Mouse (Mus musculus): ENCODE measurements at regions not wholly inside any gene's neighbourhood (a gene's known extent, or its start where the extent isn't known, plus 50 kb on each side); places are given as distances from the start of the nearest gene placed in this dataset.

- DNase-seq (ENCODE audit: low spot score), result no peak
- Histone ChIP-seq H3K36me3 (ENCODE audit: insufficient read depth, low read length) (no peaks in the 10 kb centered on the region), H3K4me1 (ENCODE audit: insufficient read depth, low read length) (no peaks in the 10 kb centered on the region), H3K9me3 (ENCODE audit: low read length) (no peaks in the 10 kb centered on the region), H3K27ac (no peak overlapping the region), H3K27me3 (ENCODE audit: insufficient read depth, low read length) (no peaks in the 10 kb centered on the region), H3K4me2 (ENCODE audit: low read depth, low read length) (no peak overlapping the region), H3K9ac (replicated peaks; ENCODE audit: low read length) (no peak overlapping the region), H3K4me3 (ENCODE audit: low read length) (no peak overlapping the region)
- no peak for ATAC-seq
- TF ChIP-seq CTCF (IDR thresholded peaks at IDR 0.05; ENCODE audit: low read depth), result no peak
- WGBS, result 76% methylated on average over 4 of the region's 4 CpGs
Measured at GRCm38 (mm10) chr16:93204601-93205000, 378.7 kb upstream of the Runx1 start.

GRCm38 (mm10) chr16:93202591-93202990 lies 376.6 kb upstream of the Runx1 start:
- H3K9ac ChIP-seq (replicated peaks; ENCODE audit: low read length), result no peak overlapping the region
- H3K27me3 ChIP-seq (ENCODE audit: insufficient read depth, low read length), result no peaks in the 10 kb centered on the region
- no peaks in the 10 kb centered on the region for H3K36me3 ChIP-seq (ENCODE audit: insufficient read depth, low read length)
- H3K9me3 ChIP-seq (ENCODE audit: low read length), result no peaks in the 10 kb centered on the region
- no peak overlapping the region for H3K27ac ChIP-seq
- TF ChIP-seq CTCF (IDR thresholded peaks at IDR 0.05; ENCODE audit: low read depth), result no peak
- H3K4me2 ChIP-seq (ENCODE audit: low read depth, low read length), result no peak overlapping the region
- ATAC-seq (no peak), DNase-seq (ENCODE audit: low spot score) (no peak)
- H3K4me3 ChIP-seq (ENCODE audit: low read length), result no peak overlapping the region
- H3K4me1 ChIP-seq (ENCODE audit: insufficient read depth, low read length), result no peaks in the 10 kb centered on the region

DNA sequence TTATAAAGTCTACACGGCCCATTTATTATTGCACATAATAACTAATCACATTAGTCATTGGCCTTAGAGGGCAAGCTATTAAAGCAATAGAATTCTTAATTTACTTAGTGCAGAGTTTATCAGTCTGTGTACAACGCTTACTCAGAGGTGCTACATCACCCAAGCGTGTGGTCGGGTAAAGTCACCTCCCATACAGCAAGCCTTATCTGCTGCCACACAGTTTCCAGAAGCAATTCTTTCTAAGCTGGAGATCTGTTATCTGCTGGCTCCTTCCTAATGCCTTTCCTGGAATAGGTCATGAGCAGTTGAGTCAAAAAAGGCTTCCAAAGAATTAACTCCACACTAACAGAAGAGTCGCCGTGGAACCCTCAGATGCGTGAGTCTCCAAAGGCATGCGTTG lies 371.4 kb upstream of the Runx1 start:
- H3K4me2 ChIP-seq (ENCODE audit: low read depth, low read length), result no peak overlapping the region
- ATAC-seq (no peak), DNase-seq (ENCODE audit: low spot score) (no peak)
- no peak overlapping the region for H3K27ac ChIP-seq
- no peak for TF ChIP-seq CTCF (IDR thresholded peaks at IDR 0.05; ENCODE audit: low read depth)
- H3K4me1 ChIP-seq (ENCODE audit: insufficient read depth, low read length), result no peaks in the 10 kb centered on the region
- WGBS, result 87% methylated on average over 8 of the region's 8 CpGs
- no peak overlapping the region for H3K9ac ChIP-seq (replicated peaks; ENCODE audit: low read length)
- H3K27me3 ChIP-seq (ENCODE audit: insufficient read depth, low read length), result no peaks in the 10 kb centered on the region
- H3K4me3 ChIP-seq (ENCODE audit: low read length), result no peak overlapping the region
- H3K9me3 ChIP-seq (ENCODE audit: low read length), result no peaks in the 10 kb centered on the region
- H3K36me3 ChIP-seq (ENCODE audit: insufficient read depth, low read length), result no peaks in the 10 kb centered on the region

DNA sequence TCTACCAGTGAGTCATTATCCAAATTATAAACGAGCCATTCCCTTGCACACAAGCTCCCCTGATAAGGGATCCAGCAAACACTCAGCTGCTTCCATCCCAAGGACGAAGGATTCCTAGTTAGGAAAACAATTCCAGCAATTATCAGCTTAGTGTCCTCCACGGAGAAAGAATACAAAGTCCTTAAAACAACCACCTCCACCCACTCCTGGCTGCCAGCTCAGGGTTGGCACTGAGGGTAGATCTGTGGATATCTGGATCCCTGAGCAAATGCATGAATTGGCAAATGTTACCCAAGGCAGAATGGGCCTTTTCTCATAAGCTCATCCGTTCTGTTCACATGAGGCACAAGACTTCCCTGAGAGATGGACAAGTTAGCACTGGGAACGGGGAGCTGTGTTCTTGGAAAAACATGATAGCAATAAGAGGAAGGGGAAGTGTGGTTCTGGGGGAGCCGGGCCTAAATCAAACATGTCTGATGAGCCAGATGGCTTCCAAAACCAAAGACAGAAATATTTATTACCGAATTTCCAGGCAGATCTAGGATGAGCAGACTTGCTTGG lies 368.1 kb upstream of the Runx1 start:
- ATAC-seq, result no peak
- no peak for DNase-seq (ENCODE audit: low spot score)
- Histone ChIP-seq H3K27ac (no peak overlapping the region), H3K36me3 (ENCODE audit: insufficient read depth, low read length) (no peaks in the 10 kb centered on the region), H3K4me3 (ENCODE audit: low read length) (no peak overlapping the region), H3K4me2 (ENCODE audit: low read depth, low read length) (no peak overlapping the region), H3K9me3 (ENCODE audit: low read length) (no peaks in the 10 kb centered on the region), H3K4me1 (ENCODE audit: insufficient read depth, low read length) (no peaks in the 10 kb centered on the region), H3K9ac (replicated peaks; ENCODE audit: low read length) (no peak overlapping the region), H3K27me3 (ENCODE audit: insufficient read depth, low read length) (no peaks in the 10 kb centered on the region)
- 77% methylated on average over 7 of the region's 7 CpGs for WGBS
- TF ChIP-seq CTCF (IDR thresholded peaks at IDR 0.05; ENCODE audit: low read depth), result no peak

GRCm38 (mm10) chr16:93193263-93193662 lies 367.3 kb upstream of the Runx1 start:
- no peak for DNase-seq (ENCODE audit: low spot score)
- no peak overlapping the region for H3K9ac ChIP-seq (replicated peaks; ENCODE audit: low read length)
- H3K9me3 ChIP-seq (ENCODE audit: low read length), result no peaks in the 10 kb centered on the region
- H3K36me3 ChIP-seq (ENCODE audit: insufficient read depth, low read length), result no peaks in the 10 kb centered on the region
- no peak overlapping the region for H3K4me3 ChIP-seq (ENCODE audit: low read length)
- H3K4me1 ChIP-seq (ENCODE audit: insufficient read depth, low read length), result no peaks in the 10 kb centered on the region
- TF ChIP-seq CTCF (IDR thresholded peaks at IDR 0.05; ENCODE audit: low read depth), result no peak
- WGBS, result 89% methylated on average over 6 of the region's 6 CpGs
- no peak for ATAC-seq
- H3K4me2 ChIP-seq (ENCODE audit: low read depth, low read length), result no peak overlapping the region
- no peaks in the 10 kb centered on the region for H3K27me3 ChIP-seq (ENCODE audit: insufficient read depth, low read length)
- no peak overlapping the region for H3K27ac ChIP-seq

GRCm38 (mm10) chr16:93192651-93193173 lies 366.8 kb upstream of the Runx1 start:
- Histone ChIP-seq H3K27me3 (ENCODE audit: insufficient read depth, low read length) (no peaks in the 10 kb centered on the region), H3K4me2 (ENCODE audit: low read depth, low read length) (no peak overlapping the region), H3K4me1 (ENCODE audit: insufficient read depth, low read length) (no peaks in the 10 kb centered on the region), H3K9me3 (ENCODE audit: low read length) (no peaks in the 10 kb centered on the region), H3K27ac (no peak overlapping the region), H3K36me3 (ENCODE audit: insufficient read depth, low read length) (no peaks in the 10 kb centered on the region), H3K4me3 (ENCODE audit: low read length) (no peak overlapping the region), H3K9ac (replicated peaks; ENCODE audit: low read length) (no peak overlapping the region)
- DNase-seq (ENCODE audit: low spot score) (no peak), ATAC-seq (no peak)
- no peak for TF ChIP-seq CTCF (IDR thresholded peaks at IDR 0.05; ENCODE audit: low read depth)
- WGBS, result 79% methylated on average over 9 of the region's 9 CpGs

- Histone ChIP-seq H3K27me3 (ENCODE audit: insufficient read depth, low read length) (no peaks in the 10 kb centered on the region), H3K9me3 (ENCODE audit: low read length) (no peaks in the 10 kb centered on the region), H3K4me2 (ENCODE audit: low read depth, low read length) (no peak overlapping the region), H3K27ac (no peak overlapping the region), H3K4me3 (ENCODE audit: low read length) (no peak overlapping the region), H3K36me3 (ENCODE audit: insufficient read depth, low read length) (no peaks in the 10 kb centered on the region), H3K4me1 (ENCODE audit: insufficient read depth, low read length) (no peaks in the 10 kb centered on the region), H3K9ac (replicated peaks; ENCODE audit: low read length) (no peak overlapping the region)
- ATAC-seq, result no peak
- TF ChIP-seq CTCF (IDR thresholded peaks at IDR 0.05; ENCODE audit: low read depth), result no peak
- WGBS, result 86% methylated on average over 5 of the region's 5 CpGs
- DNase-seq (ENCODE audit: low spot score), result no peak
Measured at GRCm38 (mm10) chr16:93191174-93191573, 365.2 kb upstream of the Runx1 start.
